Mouse (Mus musculus) megakaryocyte progenitor cell, adult 5-6 weeks (primary cell): ENCODE measurements around the gene Klk1b27. TPM values are rescaled to one million over a fixed set of nuclear protein-coding genes. Genes with fewer than 3 reads are reported as not detected.
A peak's percentile ranks its signal among the peaks of the same experiment; 100 is the strongest.
"Not testable (repeated sequence)": the region's sequence is repeated elsewhere in the genome, so short reads cannot be mapped to it uniquely, and the experiment has no call there.

Experiments used
- ATAC-seq: replicated peaks from 2 replicates; pipeline ENCODE4 v1.8.0; 2016; ENCODE audit warnings: mild to moderate bottlenecking, moderate TSS enrichment, inconsistent platforms; ENCODE audit not compliant: poor library complexity
- total RNA-seq, 2 experiments: library from RNA; stranded (forward) in 1 of 2; stranded (reverse) in 1 of 2; fragments of 157-497, 149-512 nt in 1 of 2; fragments of 200-1000 nt in 1 of 2; gene quantifications; 2 replicates each; pipeline versions ENCODE4 v1.2.3 to v1.2.4; 2015 to 2017

Klk1b27 gene
- total RNA-seq (2015) (not detected in 2 replicates), total RNA-seq (2017) (not detected in 2 replicates)

DNA sequence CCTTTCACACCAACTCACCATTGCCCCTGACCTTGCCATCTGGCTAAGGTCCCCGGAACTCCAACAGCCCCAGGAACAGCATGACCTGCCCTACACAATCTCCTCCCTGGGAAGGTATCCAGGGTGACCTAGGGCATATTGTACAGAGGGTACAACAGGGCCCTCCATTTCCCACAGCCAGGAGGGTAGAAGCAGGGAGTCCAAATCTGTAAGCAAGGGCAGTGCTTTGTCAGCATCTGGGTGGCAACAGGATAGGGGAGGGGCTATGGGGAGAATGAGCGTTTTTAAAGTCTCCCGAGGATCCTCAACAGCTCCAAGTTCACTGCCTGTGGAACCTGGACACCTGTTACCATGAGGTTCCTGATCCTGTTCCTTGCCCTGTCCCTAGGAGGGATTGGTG is at the start of gene Klk1b27:
Gene Klk1b27, plus strand, starts transcription at position 301 of the 400 bp plus-strand sequence.
- not testable (repeated sequence) for ATAC-seq

DNA sequence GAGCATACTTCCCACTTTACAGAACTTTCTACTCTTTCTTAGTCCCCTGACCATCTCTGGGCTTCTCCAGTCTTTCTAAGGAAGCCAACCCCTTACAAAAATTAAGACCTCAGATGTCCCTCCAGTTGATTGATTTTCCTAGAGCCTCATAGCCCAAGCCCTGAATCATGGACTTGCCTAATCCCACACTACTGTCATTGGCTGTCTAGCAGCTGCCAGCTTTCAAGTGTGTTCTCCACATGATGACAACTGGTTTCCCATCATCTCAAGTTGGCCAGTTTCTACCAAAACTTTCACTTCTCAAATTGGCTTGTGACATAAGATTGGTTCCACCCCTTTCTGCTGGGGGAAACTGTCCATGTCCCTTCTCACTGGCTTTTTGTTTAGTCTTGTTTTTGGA is 47.2 kb upstream of the Klk1b27 start:
- ATAC-seq = peak; percentile 58

DNA sequence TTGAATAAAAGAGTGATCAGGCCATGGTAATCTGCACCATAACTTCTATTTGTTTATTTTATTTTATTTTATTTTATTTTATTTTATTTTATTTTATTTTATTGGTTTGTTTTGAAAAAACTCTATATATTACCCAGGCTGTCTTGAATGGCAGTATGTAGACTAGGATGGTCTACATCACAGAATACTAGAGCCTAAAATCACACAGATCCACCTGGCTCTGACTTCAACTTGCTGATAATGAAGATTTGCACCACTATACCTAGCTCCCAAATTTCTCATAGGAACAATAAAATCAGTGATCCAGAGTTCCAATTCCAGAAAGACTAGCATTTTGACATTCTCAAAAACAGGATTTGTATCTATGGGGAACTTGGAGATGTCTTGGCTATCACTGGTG is 40.2 kb upstream of the Klk1b27 start, which contains the start of gene Klk1b26:
Gene Klk1b26, plus strand, starts transcription at position 301 of the 400 bp plus-strand sequence.
- not testable (repeated sequence) for ATAC-seq

- ATAC-seq = not testable (repeated sequence)
Observed at GRCm38 (mm10) chr7:44014666-44015065, 37.4 kb upstream of the Klk1b27 start.

- ATAC-seq = no peak
Observed at GRCm38 (mm10) chr7:44015071-44015470, 37.0 kb upstream of the Klk1b27 start.

DNA sequence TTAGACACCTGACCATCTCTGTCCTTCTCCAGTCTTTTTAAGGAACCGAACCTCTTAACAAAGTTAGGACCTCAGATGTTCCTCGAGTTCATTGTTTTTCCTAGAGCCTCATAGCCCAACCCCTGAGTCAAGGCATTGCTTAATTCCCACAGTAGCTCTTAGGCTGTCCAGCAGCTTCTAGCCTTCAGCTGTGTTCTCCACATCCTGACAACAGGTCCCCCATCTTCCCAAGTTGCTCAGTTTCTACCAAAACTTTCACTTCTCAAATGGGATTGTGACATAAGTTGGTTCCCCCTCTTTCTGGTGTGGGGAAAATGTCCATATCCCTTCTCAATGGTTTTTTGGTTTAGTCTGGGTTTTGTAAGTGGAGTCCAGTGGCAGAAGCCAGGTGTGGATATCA is 20.0 kb downstream of the Klk1b27 start:
- 0 out of 2 replicates have a peak, but pooled peaks have one; percentile 17 for ATAC-seq

DNA sequence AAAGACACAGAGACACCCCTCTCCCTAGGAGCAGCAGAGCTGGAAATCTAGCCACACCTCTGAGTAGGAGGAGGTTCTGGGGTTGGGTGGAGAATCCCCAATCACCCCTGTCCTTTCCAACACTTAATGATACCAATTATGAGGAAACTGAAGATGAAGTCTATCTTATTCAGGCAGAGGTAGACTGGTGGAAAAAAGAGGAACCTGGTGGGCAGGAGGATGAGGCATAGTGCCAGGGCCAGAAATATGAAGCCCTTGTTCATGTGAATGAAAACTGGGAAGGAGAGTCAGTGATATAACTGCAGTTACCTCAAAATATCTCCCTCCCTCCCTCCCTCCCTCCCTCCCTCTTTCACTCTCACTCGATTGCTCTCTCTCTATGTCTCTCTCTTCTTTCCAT is 25.6 kb downstream of the Klk1b27 start:
- ATAC-seq = no peak

GRCm38 (mm10) chr7:44096111-44096510 is 44.0 kb downstream of the Klk1b27 start:
- ATAC-seq = no peak

- not testable (repeated sequence) for ATAC-seq
Observed at GRCm38 (mm10) chr7:44102028-44102427, 49.9 kb downstream of the Klk1b27 start, which contains the start of gene Klk1b21. Klk1b21 (plus strand) TSS chr7:44102328.

Other genes with a start within 250 kb of the Klk1b27 start
- not detected in 2 replicates for gene Klk7, start 241.0 kb upstream of the Klk1b27 start, total RNA-seq (2015)
- not detected in 2 replicates for gene Klk7, start 241.0 kb upstream of the Klk1b27 start, total RNA-seq (2017)
- gene Klk6, start 227.8 kb upstream of the Klk1b27 start, total RNA-seq (2015) = not detected in 2 replicates
- gene Klk6, start 227.8 kb upstream of the Klk1b27 start, total RNA-seq (2017) = not detected in 2 replicates
- not detected in 2 replicates for gene Klk5, start 210.3 kb upstream of the Klk1b27 start, total RNA-seq (2015)
- gene Klk5, start 210.3 kb upstream of the Klk1b27 start, total RNA-seq (2017) = not detected in 2 replicates
- not detected in 2 replicates for gene Klk4, start 171.1 kb upstream of the Klk1b27 start, total RNA-seq (2015)
- gene Klk4, start 171.1 kb upstream of the Klk1b27 start, total RNA-seq (2017) = not detected in 2 replicates
- gene Klk15, start 118.5 kb upstream of the Klk1b27 start, total RNA-seq (2015) = not detected in 2 replicates
- not detected in 2 replicates for gene Klk15, start 118.5 kb upstream of the Klk1b27 start, total RNA-seq (2017)
- gene Klk1b8, start 101.6 kb upstream of the Klk1b27 start, total RNA-seq (2015) = not detected in 2 replicates
- gene Klk1b8, start 101.6 kb upstream of the Klk1b27 start, total RNA-seq (2017) = not detected in 2 replicates
- not detected in 2 replicates for gene Klk1b1, start 85.5 kb upstream of the Klk1b27 start, total RNA-seq (2015)
- gene Klk1b1, start 85.5 kb upstream of the Klk1b27 start, total RNA-seq (2017) = not detected in 2 replicates
- gene Klk1b9, start 76.2 kb upstream of the Klk1b27 start, total RNA-seq (2015) = not detected in 2 replicates
- gene Klk1b9, start 76.2 kb upstream of the Klk1b27 start, total RNA-seq (2017) = not detected in 2 replicates
- not detected in 2 replicates for gene Klk1b11, start 56.4 kb upstream of the Klk1b27 start, total RNA-seq (2015)
- not detected in 2 replicates for gene Klk1b11, start 56.4 kb upstream of the Klk1b27 start, total RNA-seq (2017)
- gene Klk1b26, start 40.1 kb upstream of the Klk1b27 start, total RNA-seq (2015) = not detected in 2 replicates
- gene Klk1b26, start 40.1 kb upstream of the Klk1b27 start, total RNA-seq (2017) = not detected in 2 replicates
- not detected in 2 replicates for gene Klk1b21, start 50.0 kb downstream of the Klk1b27 start, total RNA-seq (2015)
- gene Klk1b21, start 50.0 kb downstream of the Klk1b27 start, total RNA-seq (2017) = not detected in 2 replicates
- gene Klk1b22, start 60.4 kb downstream of the Klk1b27 start, total RNA-seq (2015) = not detected in 2 replicates
- not detected in 2 replicates for gene Klk1b22, start 60.4 kb downstream of the Klk1b27 start, total RNA-seq (2017)
- not detected in 2 replicates for gene Klk1b16, start 84.5 kb downstream of the Klk1b27 start, total RNA-seq (2015)
- not detected in 2 replicates for gene Klk1b16, start 84.5 kb downstream of the Klk1b27 start, total RNA-seq (2017)
- gene Klk1b24, start 135.9 kb downstream of the Klk1b27 start, total RNA-seq (2015) = not detected in 2 replicates
- gene Klk1b24, start 135.9 kb downstream of the Klk1b27 start, total RNA-seq (2017) = not detected in 2 replicates
- gene Klk1b3, start 145.9 kb downstream of the Klk1b27 start, total RNA-seq (2015) = not detected in 2 replicates
- gene Klk1b3, start 145.9 kb downstream of the Klk1b27 start, total RNA-seq (2017) = not detected in 2 replicates
- gene Klk1b4, start 155.1 kb downstream of the Klk1b27 start, total RNA-seq (2015) = not detected in 2 replicates
- not detected in 2 replicates for gene Klk1b4, start 155.1 kb downstream of the Klk1b27 start, total RNA-seq (2017)
- gene Klk1b5, start 163.7 kb downstream of the Klk1b27 start, total RNA-seq (2015) = not detected in 2 replicates
- not detected in 2 replicates for gene Klk1b5, start 163.7 kb downstream of the Klk1b27 start, total RNA-seq (2017)
- not detected in 2 replicates for gene Klk1, start 173.1 kb downstream of the Klk1b27 start, total RNA-seq (2015)
- not detected in 2 replicates for gene Klk1, start 173.1 kb downstream of the Klk1b27 start, total RNA-seq (2017)
- not detected in 2 replicates for gene Gm36864, start 183.9 kb downstream of the Klk1b27 start, total RNA-seq (2015)
- not detected in 2 replicates for gene Gm36864, start 183.9 kb downstream of the Klk1b27 start, total RNA-seq (2017)
- 0.34 and 1.8 TPM in 2 replicates for gene 1700028J19Rik, start 194.4 kb downstream of the Klk1b27 start, total RNA-seq (2015)
- gene 1700028J19Rik, start 194.4 kb downstream of the Klk1b27 start, total RNA-seq (2017) = 0.30 and 0.37 TPM in 2 replicates
- 54.0 and 60.6 TPM in 2 replicates for gene 2410002F23Rik, start 194.4 kb downstream of the Klk1b27 start, total RNA-seq (2015)
- 71.7 and 74.6 TPM in 2 replicates for gene 2410002F23Rik, start 194.4 kb downstream of the Klk1b27 start, total RNA-seq (2017)
- not detected in 2 replicates for gene Acp4, start 205.1 kb downstream of the Klk1b27 start, total RNA-seq (2015)
- 0.04 TPM in 1 of 2 replicates, not detected in the other for gene Acp4, start 205.1 kb downstream of the Klk1b27 start, total RNA-seq (2017)
- not detected in 2 replicates for gene Gm15517, start 209.2 kb downstream of the Klk1b27 start, total RNA-seq (2015)
- not detected in 2 replicates for gene Gm15517, start 209.2 kb downstream of the Klk1b27 start, total RNA-seq (2017)